Mouse (Mus musculus): ENCODE data around the gene Ngfr. TPM values are rescaled to one million over a fixed set of nuclear protein-coding genes. Genes with fewer than 3 reads are reported as not detected.

The Ngfr gene
- total and polyA plus RNA-seq, 3 experiments = 0.05 TPM; not detected in 2

DNA sequence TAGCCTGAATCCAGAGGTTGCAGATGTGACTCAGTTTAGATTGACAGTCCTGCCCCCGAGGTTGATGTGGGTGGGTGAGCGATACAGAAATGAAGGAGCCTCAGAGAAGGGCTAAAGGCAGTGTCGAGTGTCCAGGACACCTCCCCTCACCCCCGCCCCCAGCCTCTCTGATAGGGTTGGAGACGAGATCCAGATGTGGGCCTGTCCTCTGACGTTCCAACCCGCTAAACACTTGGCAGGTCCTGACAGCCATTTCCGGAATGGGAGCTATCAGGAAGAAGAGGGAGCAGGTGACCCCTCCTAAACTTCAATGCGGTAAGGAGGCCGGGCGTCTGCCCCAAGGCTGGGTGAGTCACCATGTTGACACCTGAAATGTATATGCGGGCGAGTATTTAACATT lies 11.7 kb downstream of the Ngfr start:
- H3K27me3 ChIP-seq (ENCODE audit: insufficient read depth, low read length) = peaks cover 27% of the 10 kb centered on the region; the same call in 1 of the 2 replicates
- no peaks in the 10 kb centered on the region for H3K9me3 ChIP-seq (replicated peaks)

GRCm38 (mm10) chr11:95574786-95575334 lies 12.7 kb downstream of the Ngfr start:
- ATAC-seq (ENCODE audit: extremely low read depth, insufficient number of reproducible peaks, low FRiP score, poor library complexity, severe bottlenecking) = no peak

More for the DNA sequence above, 11.7 kb downstream of the Ngfr start:
- no peak overlapping the region for H3K4me3 ChIP-seq (ENCODE audit: low read depth, low read length)
- ATAC-seq (ENCODE audit: extremely low read depth, insufficient number of reproducible peaks, low FRiP score, poor library complexity, severe bottlenecking) = no peak
- no peak for TF ChIP-seq GATA1 (IDR thresholded peaks at IDR 0.05; ENCODE audit: borderline replicate concordance, low read length)
- no peak for TF ChIP-seq TAL1 (conservative IDR thresholded peaks at IDR 0.05; ENCODE audit: low read depth, low read length)
- no peak for TF ChIP-seq POLR2AphosphoS5 (IDR thresholded peaks at IDR 0.05; ENCODE audit: insufficient replicate concordance, low read depth, low read length)
- TF ChIP-seq CTCF (IDR thresholded peaks at IDR 0.05; ENCODE audit: low read depth, low read length) = no peak
- TF ChIP-seq GATA2 (IDR thresholded peaks at IDR 0.05; ENCODE audit: borderline replicate concordance, low read depth, low read length) = no peak
- no peak for DNase-seq (ENCODE audit: low spot score)
- peaks cover 5% of the 10 kb centered on the region; the same call in 1 of the 2 replicates for H3K4me1 ChIP-seq (ENCODE audit: insufficient read depth, low read depth, low read length)
- H3K36me3 ChIP-seq (replicated peaks) = no peaks in the 10 kb centered on the region

GRCm38 (mm10) chr11:95572227-95572626 lies 15.3 kb downstream of the Ngfr start:
- no peak for ATAC-seq (ENCODE audit: extremely low read depth, insufficient number of reproducible peaks, low FRiP score, poor library complexity, severe bottlenecking)
- Histone ChIP-seq H3K36me3 (replicated peaks) (no peaks in the 10 kb centered on the region), H3K4me1 (ENCODE audit: insufficient read depth, low read depth, low read length) (no peaks in the 10 kb centered on the region), H3K27me3 (ENCODE audit: insufficient read depth, low read length) (peaks cover 35% of the 10 kb centered on the region), H3K4me3 (ENCODE audit: low read depth, low read length) (no peak overlapping the region), H3K9me3 (replicated peaks) (no peaks in the 10 kb centered on the region)
- no peak for DNase-seq (ENCODE audit: low spot score)
- TF ChIP-seq TAL1 (conservative IDR thresholded peaks at IDR 0.05; ENCODE audit: low read depth, low read length) (no peak), CTCF (IDR thresholded peaks at IDR 0.05; ENCODE audit: low read depth, low read length) (no peak), GATA1 (IDR thresholded peaks at IDR 0.05; ENCODE audit: borderline replicate concordance, low read length) (no peak), GATA2 (IDR thresholded peaks at IDR 0.05; ENCODE audit: borderline replicate concordance, low read depth, low read length) (no peak)

More at GRCm38 (mm10) chr11:95574786-95575334, 12.7 kb downstream of the Ngfr start:
- no peak for DNase-seq (ENCODE audit: low spot score)
- Histone ChIP-seq H3K9me3 (replicated peaks) (no peaks in the 10 kb centered on the region), H3K4me1 (ENCODE audit: insufficient read depth, low read depth, low read length) (peaks cover 5% of the 10 kb centered on the region; the same call in 1 of the 2 replicates), H3K4me3 (ENCODE audit: low read depth, low read length) (no peak overlapping the region), H3K36me3 (replicated peaks) (no peaks in the 10 kb centered on the region), H3K27me3 (ENCODE audit: insufficient read depth, low read length) (peaks cover 32% of the 10 kb centered on the region; the same call in 1 of the 2 replicates)
- TF ChIP-seq CTCF (IDR thresholded peaks at IDR 0.05; ENCODE audit: low read depth, low read length) (no peak), GATA2 (IDR thresholded peaks at IDR 0.05; ENCODE audit: borderline replicate concordance, low read depth, low read length) (no peak), GATA1 (IDR thresholded peaks at IDR 0.05; ENCODE audit: borderline replicate concordance, low read length) (no peak), POLR2AphosphoS5 (IDR thresholded peaks at IDR 0.05; ENCODE audit: insufficient replicate concordance, low read depth, low read length) (no peak), TAL1 (conservative IDR thresholded peaks at IDR 0.05; ENCODE audit: low read depth, low read length) (no peak)

GRCm38 (mm10) chr11:95571755-95572154 lies 15.8 kb downstream of the Ngfr start:
- TF ChIP-seq CTCF (IDR thresholded peaks at IDR 0.05; ENCODE audit: low read depth, low read length) = no peak
- no peak for TF ChIP-seq POLR2AphosphoS5 (IDR thresholded peaks at IDR 0.05; ENCODE audit: insufficient replicate concordance, low read depth, low read length)
- TF ChIP-seq GATA1 (IDR thresholded peaks at IDR 0.05; ENCODE audit: borderline replicate concordance, low read length) = no peak
- TF ChIP-seq TAL1 (conservative IDR thresholded peaks at IDR 0.05; ENCODE audit: low read depth, low read length) = no peak
- no peak for TF ChIP-seq GATA2 (IDR thresholded peaks at IDR 0.05; ENCODE audit: borderline replicate concordance, low read depth, low read length)
- no peak for ATAC-seq (ENCODE audit: extremely low read depth, insufficient number of reproducible peaks, low FRiP score, poor library complexity, severe bottlenecking)
- H3K9me3 ChIP-seq (replicated peaks) = no peaks in the 10 kb centered on the region
- no peaks in the 10 kb centered on the region for H3K4me1 ChIP-seq (ENCODE audit: insufficient read depth, low read depth, low read length)
- no peak overlapping the region for H3K4me3 ChIP-seq (ENCODE audit: low read depth, low read length)
- peaks cover 35% of the 10 kb centered on the region for H3K27me3 ChIP-seq (ENCODE audit: insufficient read depth, low read length)
- no peaks in the 10 kb centered on the region for H3K36me3 ChIP-seq (replicated peaks)
- DNase-seq (ENCODE audit: low spot score) = no peak

- Histone ChIP-seq H3K27me3 (ENCODE audit: insufficient read depth, low read length) (peaks cover 35% of the 10 kb centered on the region), H3K9me3 (replicated peaks) (no peaks in the 10 kb centered on the region), H3K4me3 (ENCODE audit: low read depth, low read length) (no peak overlapping the region), H3K36me3 (replicated peaks) (no peaks in the 10 kb centered on the region), H3K4me1 (ENCODE audit: insufficient read depth, low read depth, low read length) (no peaks in the 10 kb centered on the region)
- TF ChIP-seq GATA1 (IDR thresholded peaks at IDR 0.05; ENCODE audit: borderline replicate concordance, low read length) = no peak
- no peak for TF ChIP-seq TAL1 (conservative IDR thresholded peaks at IDR 0.05; ENCODE audit: low read depth, low read length)
- no peak for TF ChIP-seq POLR2AphosphoS5 (IDR thresholded peaks at IDR 0.05; ENCODE audit: insufficient replicate concordance, low read depth, low read length)
- no peak for TF ChIP-seq CTCF (IDR thresholded peaks at IDR 0.05; ENCODE audit: low read depth, low read length)
- no peak for TF ChIP-seq GATA2 (IDR thresholded peaks at IDR 0.05; ENCODE audit: borderline replicate concordance, low read depth, low read length)
- DNase-seq (ENCODE audit: low spot score) (no peak), ATAC-seq (ENCODE audit: extremely low read depth, insufficient number of reproducible peaks, low FRiP score, poor library complexity, severe bottlenecking) (no peak)
Measured at GRCm38 (mm10) chr11:95570827-95571619, 16.5 kb downstream of the Ngfr start.

DNA sequence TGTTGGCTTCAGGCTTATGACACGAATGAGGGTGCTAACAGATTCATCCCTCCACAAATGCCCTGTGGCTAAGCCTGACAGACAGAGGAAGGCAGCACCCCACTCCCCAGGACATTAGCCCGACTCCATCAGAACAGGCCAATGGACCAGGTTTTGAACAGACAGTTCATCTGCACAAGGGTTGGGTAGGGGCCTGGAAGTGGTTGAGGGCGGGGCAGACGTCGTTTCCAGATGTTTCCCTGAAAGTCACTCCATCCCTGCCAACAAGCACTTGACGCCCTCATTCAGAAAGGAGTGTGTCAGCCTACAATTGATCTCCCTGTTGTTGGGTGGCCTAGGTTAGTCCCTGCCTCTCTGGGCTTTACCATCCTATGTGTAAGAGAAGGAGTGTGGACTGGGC lies 17.6 kb downstream of the Ngfr start:
- ATAC-seq (ENCODE audit: extremely low read depth, insufficient number of reproducible peaks, low FRiP score, poor library complexity, severe bottlenecking) (no peak), DNase-seq (ENCODE audit: low spot score) (no peak)
- peaks cover 37% of the 10 kb centered on the region for H3K27me3 ChIP-seq (ENCODE audit: insufficient read depth, low read length)
- H3K9me3 ChIP-seq (replicated peaks) = no peaks in the 10 kb centered on the region
- no peaks in the 10 kb centered on the region for H3K36me3 ChIP-seq (replicated peaks)
- no peak overlapping the region for H3K4me3 ChIP-seq (ENCODE audit: low read depth, low read length)
- TF ChIP-seq GATA2 (IDR thresholded peaks at IDR 0.05; ENCODE audit: borderline replicate concordance, low read depth, low read length) (no peak), TAL1 (conservative IDR thresholded peaks at IDR 0.05; ENCODE audit: low read depth, low read length) (no peak), CTCF (IDR thresholded peaks at IDR 0.05; ENCODE audit: low read depth, low read length) (no peak), POLR2AphosphoS5 (IDR thresholded peaks at IDR 0.05; ENCODE audit: insufficient replicate concordance, low read depth, low read length) (no peak), GATA1 (IDR thresholded peaks at IDR 0.05; ENCODE audit: borderline replicate concordance, low read length) (no peak)
- H3K4me1 ChIP-seq (ENCODE audit: insufficient read depth, low read depth, low read length) = no peaks in the 10 kb centered on the region
